ENCODE assay signal across 15 mouse cellular contexts in genomic region chr10:8059769-8060168, GRCm38 (mm10).
DNase-seq lines count a peak whose midpoint lies in the region; ATAC-seq lines count a peak whose summit lies in the region.
"Had no signal": no experiment of that assay in that cellular context is flagged by ENCODE, and none has a peak within 500 bp of the region (broad histone marks: within the 10 kb centered on the region; RNA-seq: fewer than 3 reads in every experiment).

No protein-coding gene starts in this region.

- peak; percentile 44; the same call in 1 of the 2 replicates for ATAC-seq in frontal cortex, adult (ENCODE audit: low TSS enrichment)
- ATAC-seq in midbrain, embryonic 11.5 days (ENCODE audit: low FRiP score): no peak
- no peak for ATAC-seq in midbrain, embryonic 14.5 days (ENCODE audit: low FRiP score, low TSS enrichment)

- H3K27ac ChIP-seq in midbrain, embryonic 11.5 days (ENCODE audit: low read depth, low read length): no peak overlapping the region
- no peak overlapping the region for H3K27ac ChIP-seq in midbrain, embryonic 14.5 days (replicated peaks; ENCODE audit: low read depth, low read length)
- H3K27ac ChIP-seq: embryonic facial prominence, embryonic 10.5 days; liver, embryonic 15.5 days had no signal

- H3K36me3 ChIP-seq in midbrain, embryonic 11.5 days (ENCODE audit: control insufficient read depth, insufficient read depth, low read length): no peaks in the 10 kb centered on the region
- no peaks in the 10 kb centered on the region for H3K36me3 ChIP-seq in midbrain, embryonic 14.5 days (ENCODE audit: control insufficient read depth, insufficient read depth, low read length)
- H3K36me3 ChIP-seq: embryonic facial prominence, embryonic 10.5 days; liver, embryonic 15.5 days had no signal

- no peaks in the 10 kb centered on the region for H3K9me3 ChIP-seq in midbrain, embryonic 11.5 days (ENCODE audit: control insufficient read depth, low read length)
- H3K9me3 ChIP-seq in midbrain, embryonic 14.5 days (ENCODE audit: control insufficient read depth, low read length): no peaks in the 10 kb centered on the region
- H3K9me3 ChIP-seq: embryonic facial prominence, embryonic 10.5 days; liver, embryonic 15.5 days; megakaryocyte, embryonic 14.5 days had no signal

- no peaks in the 10 kb centered on the region for H3K4me1 ChIP-seq in midbrain, embryonic 11.5 days (ENCODE audit: control insufficient read depth, insufficient read depth, low read length)
- H3K4me1 ChIP-seq in midbrain, embryonic 14.5 days (ENCODE audit: control insufficient read depth, insufficient read depth, low read length): no peaks in the 10 kb centered on the region
- H3K4me1 ChIP-seq: embryonic facial prominence, embryonic 10.5 days; liver, embryonic 15.5 days had no signal

- no peak overlapping the region for H3K4me2 ChIP-seq in midbrain, embryonic 11.5 days
- no peak overlapping the region for H3K4me2 ChIP-seq in midbrain, embryonic 14.5 days (ENCODE audit: low read length)
- H3K4me2 ChIP-seq: liver, embryonic 15.5 days had no signal

- H3K9ac ChIP-seq in midbrain, embryonic 11.5 days (ENCODE audit: low read length): no peak overlapping the region
- no peak overlapping the region for H3K9ac ChIP-seq in midbrain, embryonic 14.5 days (replicated peaks; ENCODE audit: low read length)
- H3K9ac ChIP-seq: liver, embryonic 15.5 days had no signal

- no peak overlapping the region for H3K4me3 ChIP-seq in midbrain, embryonic 11.5 days (ENCODE audit: low read depth, low read length)
- no peak overlapping the region for H3K4me3 ChIP-seq in midbrain, embryonic 14.5 days (replicated peaks; ENCODE audit: low read depth, low read length)
- H3K4me3 ChIP-seq: embryonic facial prominence, embryonic 10.5 days; liver, embryonic 15.5 days; megakaryocyte, embryonic 14.5 days had no signal

- WGBS in midbrain, embryonic 11.5 days: 88% methylated on average over 1 of the region's 1 CpGs
- WGBS in midbrain, embryonic 14.5 days: 69% methylated on average over 1 of the region's 1 CpGs

- H3K27me3 ChIP-seq in midbrain, embryonic 11.5 days (ENCODE audit: control insufficient read depth, insufficient read depth, low read length): no peaks in the 10 kb centered on the region
- no peaks in the 10 kb centered on the region for H3K27me3 ChIP-seq in midbrain, embryonic 14.5 days (ENCODE audit: control insufficient read depth, insufficient read depth, low read length)
- H3K27me3 ChIP-seq: liver, embryonic 15.5 days; megakaryocyte, embryonic 14.5 days had no signal

- no peak for DNase-seq in frontal cortex, postnatal 10 days (ENCODE audit: low spot score in 2 of 2)
- peak; percentile 21 for DNase-seq in left cerebral cortex, adult 11 months (ENCODE audit: low spot score)
- DNase-seq in left cerebral cortex, adult 18-20 months (ENCODE audit: low spot score in 2 of 2): no peak
- DNase-seq in midbrain, embryonic 11.5 days (ENCODE audit: low spot score, missing footprints): peak; percentile 75
- no peak for DNase-seq in midbrain, embryonic 14.5 days
- no peak for DNase-seq in adrenal gland, postnatal 36 days
- DNase-seq: B cell, adult 2 months; heart, postnatal 36 days; kidney, adult 11 months; retina, postnatal 1 day; right cerebral cortex, postnatal 4 days had no signal

Comparison
In these comparisons a context has a peak if more than half of its experiments do, and no peak if none do; other contexts are left out.
1. DNase-seq: peak in left cerebral cortex, adult 11 months (single experiment) and midbrain, embryonic 11.5 days (single experiment); none in frontal cortex, postnatal 10 days (0 of 2), left cerebral cortex, adult 18-20 months (0 of 2), midbrain, embryonic 14.5 days (single experiment) and adrenal gland, postnatal 36 days (0 of 2).